Mouse (Mus musculus) kidney, postnatal 0 days (tissue): Measurements from ENCODE around the gene Tex52. TPM values are rescaled to one million over a fixed set of nuclear protein-coding genes. Genes with fewer than 3 reads are reported as not detected.

Experiments used
- ATAC-seq: fragments of 200-750 bp; cut with Nextera tagmentation; replicated peaks from 2 replicates; pipeline ENCODE4 v1.8.0; 2017; ENCODE audit warnings: low read depth, moderate number of reproducible peaks, moderate TSS enrichment, moderate library complexity; ENCODE audit not compliant: low FRiP score
- DNase-seq: peaks from one replicate; pipeline ENCODE4 v3.0.0-alpha.2; 2016; ENCODE audit warnings: low spot score
- H3K27ac ChIP-seq: fragments of 300-500 bp; sonication (generic); 2 replicates; pipeline ENCODE4 v1.5.1; 2014; ENCODE audit warnings: mild to moderate bottlenecking
- H3K27me3 ChIP-seq: fragments of 300-500 bp; sonication (generic); 2 replicates; pipeline ENCODE4 v1.6.1; 2014; ENCODE audit warnings: low read length, mixed read lengths; ENCODE audit not compliant: insufficient read depth
- H3K36me3 ChIP-seq: fragments of 300-500 bp; sonication (generic); 2 replicates; pipeline ENCODE4 v1.6.1; 2014; ENCODE audit warnings: low read length, mixed read lengths; ENCODE audit not compliant: insufficient read depth
- H3K4me1 ChIP-seq: fragments of 300-500 bp; sonication (generic); replicated peaks from 2 replicates; pipeline ENCODE4 v1.6.1; 2014; ENCODE audit warnings: antibody characterized with exemption, low read length, mixed read lengths; ENCODE audit not compliant: insufficient read depth
- H3K4me2 ChIP-seq: fragments of 300-500 bp; sonication (generic); 2 replicates; pipeline ENCODE4 v1.6.1; 2014; ENCODE audit warnings: mild to moderate bottlenecking, low read length, moderate library complexity, mixed read lengths
- H3K4me3 ChIP-seq: fragments of 300-500 bp; sonication (generic); replicated peaks from 2 replicates; pipeline ENCODE4 v1.5.1; 2014; ENCODE audit warnings: low read depth, low read length
- H3K9ac ChIP-seq: fragments of 300-500 bp; sonication (generic); 2 replicates; pipeline ENCODE4 v1.6.1; 2014; ENCODE audit warnings: low read depth, low read length
- H3K9me3 ChIP-seq: fragments of 300-500 bp; sonication (generic); replicated peaks from 2 replicates; pipeline ENCODE4 v1.6.1; 2016; ENCODE audit warnings: low read length, inconsistent platforms, mixed read lengths
- CTCF ChIP-seq: IDR thresholded peaks from 2 replicates; pipeline ENCODE4 v1.5.1; 2016; ENCODE audit warnings: antibody characterized with exemption, low read depth, mild to moderate bottlenecking, moderate library complexity
- WGBS: fragments of 180-500 bp; shearing (Covaris S2); extraction: QIAGEN DNeasy Blood & Tissue Kit; methylation state at CpG from one replicate; pipeline ENCODE4 v1.1.7; 2014; 5-methylcytosine and 5-hydroxymethylcytosine counted together
- polyA plus RNA-seq: library from polyadenylated mRNA; unstranded; fragments of >200 nt; fragmentation: Nextera tagmentation; extraction: Ambion mirVana; gene quantifications from 2 replicates; pipeline ENCODE4 v1.2.1, GENCODE M21; 2015

The Tex52 gene
- polyA plus RNA-seq, 1 experiment from 2014 or later, result not detected

- Histone ChIP-seq H3K27ac (no peak overlapping the region), H3K9me3 (no peaks in the 10 kb centered on the region), H3K9ac (no peak overlapping the region), H3K36me3 (peaks cover 37% of the 10 kb centered on the region), H3K27me3 (no peaks in the 10 kb centered on the region), H3K4me2 (no peak overlapping the region), H3K4me3 (no peak overlapping the region), H3K4me1 (no peaks in the 10 kb centered on the region)
- peak; percentile 33; the same call in 1 of the 2 replicates for ATAC-seq
- TF ChIP-seq CTCF, result no peak
- no peak for DNase-seq
- 80% methylated on average over 7 of the region's 7 CpGs for WGBS
These were observed 33.4 kb downstream of the Tex52 start for GRCm38 (mm10) chr6:128408544-128409125.

- H3K36me3 ChIP-seq, result peaks cover 37% of the 10 kb centered on the region
- H3K9ac ChIP-seq, result no peak overlapping the region
- no peak overlapping the region for H3K4me2 ChIP-seq
- no peak for DNase-seq
- no peak overlapping the region for H3K4me3 ChIP-seq
- no peaks in the 10 kb centered on the region for H3K4me1 ChIP-seq
- H3K9me3 ChIP-seq, result no peaks in the 10 kb centered on the region
- no peak for ATAC-seq
- no peaks in the 10 kb centered on the region for H3K27me3 ChIP-seq
- no peak for TF ChIP-seq CTCF
- no peak overlapping the region for H3K27ac ChIP-seq
- WGBS, result 97% methylated on average over 13 of the region's 13 CpGs
These were observed 35.0 kb downstream of the Tex52 start for GRCm38 (mm10) chr6:128410305-128410704.

GRCm38 (mm10) chr6:128411115-128411514 lies 35.9 kb downstream of the Tex52 start:
- peaks cover 41% of the 10 kb centered on the region for H3K36me3 ChIP-seq

GRCm38 (mm10) chr6:128416169-128416568 lies 40.9 kb downstream of the Tex52 start:
- H3K4me1 ChIP-seq, result no peaks in the 10 kb centered on the region
- whole genome bisulfite sequencing, result 82% methylated on average over 5 of the region's 5 CpGs
- H3K4me3 ChIP-seq, result no peak overlapping the region
- H3K9me3 ChIP-seq, result no peaks in the 10 kb centered on the region
- H3K27me3 ChIP-seq, result no peaks in the 10 kb centered on the region
- no peak overlapping the region for H3K9ac ChIP-seq
- H3K27ac ChIP-seq, result no peak overlapping the region
- no peak for DNase-seq
- ATAC-seq, result no peak
- H3K4me2 ChIP-seq, result no peak overlapping the region
- peaks cover 11% of the 10 kb centered on the region for H3K36me3 ChIP-seq
- no peak for TF ChIP-seq CTCF

More at GRCm38 (mm10) chr6:128411115-128411514, 35.9 kb downstream of the Tex52 start:
- no peak overlapping the region for H3K27ac ChIP-seq
- WGBS, result 10% methylated on average over 3 of the region's 3 CpGs
- H3K27me3 ChIP-seq, result no peaks in the 10 kb centered on the region
- H3K4me3 ChIP-seq, result no peak overlapping the region
- H3K9me3 ChIP-seq, result no peaks in the 10 kb centered on the region
- DNase-seq (peak; percentile 79), ATAC-seq (peak; percentile 53; the same call in 1 of the 2 replicates)
- TF ChIP-seq CTCF, result peak; percentile 97
- no peak overlapping the region for H3K9ac ChIP-seq
- H3K4me1 ChIP-seq, result no peaks in the 10 kb centered on the region
- no peak overlapping the region for H3K4me2 ChIP-seq

GRCm38 (mm10) chr6:128418076-128418475 lies 42.8 kb downstream of the Tex52 start:
- TF ChIP-seq CTCF, result no peak
- Histone ChIP-seq H3K4me3 (no peak overlapping the region), H3K27ac (no peak overlapping the region), H3K9me3 (no peaks in the 10 kb centered on the region), H3K4me2 (no peak overlapping the region), H3K27me3 (no peaks in the 10 kb centered on the region), H3K9ac (no peak overlapping the region), H3K36me3 (peaks cover 4% of the 10 kb centered on the region; the same call in 1 of the 2 replicates), H3K4me1 (0 out of 2 replicates have a peak, but pooled peaks cover 4% of the 10 kb centered on the region)
- DNase-seq, result no peak
- WGBS, result 81% methylated on average over 1 of the region's 1 CpGs
- ATAC-seq, result no peak

GRCm38 (mm10) chr6:128421036-128421435 lies 45.8 kb downstream of the Tex52 start:
- Histone ChIP-seq H3K27me3 (no peaks in the 10 kb centered on the region), H3K9ac (no peak overlapping the region), H3K4me2 (no peak overlapping the region), H3K9me3 (no peaks in the 10 kb centered on the region), H3K36me3 (no peaks in the 10 kb centered on the region; the same call in 1 of the 2 replicates), H3K27ac (peak overlapping the region; percentile 80), H3K4me3 (no peak overlapping the region), H3K4me1 (0 out of 2 replicates have a peak, but pooled peaks cover 6% of the 10 kb centered on the region)
- DNase-seq, result peak; percentile 63
- ATAC-seq, result no peak
- WGBS, result 46% methylated on average over 2 of the region's 2 CpGs
- TF ChIP-seq CTCF, result no peak
